Mouse (Mus musculus): ENCODE measurements at regions not wholly inside any gene's neighbourhood (a gene's known extent, or its start where the extent isn't known, plus 50 kb on each side); places are given as distances from the start of the nearest gene placed in this dataset.

GRCm38 (mm10) chr2:92704035-92704434, 104.5 kb downstream of the Chst1 start:
- no peak for DNase-seq (ENCODE audit: low spot score in 2 of 2)

- DNase-seq (ENCODE audit: low spot score in 2 of 2) = no peak
Measured at GRCm38 (mm10) chr2:92709668-92710067, 110.2 kb downstream of the Chst1 start.

- DNase-seq (ENCODE audit: low spot score in 2 of 2) = no peak
Measured at GRCm38 (mm10) chr2:92711122-92711777, 111.7 kb downstream of the Chst1 start.

- no peak for DNase-seq (ENCODE audit: low spot score in 2 of 2)
Measured at GRCm38 (mm10) chr2:92712266-92713144, 113.0 kb downstream of the Chst1 start.

- no peak for DNase-seq (ENCODE audit: low spot score in 2 of 2)
Measured at GRCm38 (mm10) chr2:92717706-92718105, 118.2 kb downstream of the Chst1 start.

- DNase-seq (ENCODE audit: low spot score in 2 of 2) = no peak
Measured at GRCm38 (mm10) chr2:92721951-92722350, 122.4 kb downstream of the Chst1 start.

- no peak for DNase-seq (ENCODE audit: low spot score in 2 of 2)
Measured at GRCm38 (mm10) chr2:92723618-92724263, 124.2 kb downstream of the Chst1 start.

- no peak for DNase-seq (ENCODE audit: low spot score in 2 of 2)
Measured at GRCm38 (mm10) chr2:92726640-92727039, 127.1 kb downstream of the Chst1 start.

GRCm38 (mm10) chr2:92727241-92727640, 127.7 kb downstream of the Chst1 start:
- no peak for DNase-seq (ENCODE audit: low spot score in 2 of 2)

- no peak for DNase-seq (ENCODE audit: low spot score in 2 of 2)
Measured at GRCm38 (mm10) chr2:92728388-92728787, 128.9 kb downstream of the Chst1 start.

GRCm38 (mm10) chr2:92730371-92730770, 130.9 kb downstream of the Chst1 start:
- DNase-seq (ENCODE audit: low spot score in 2 of 2) = no peak

- no peak for DNase-seq (ENCODE audit: low spot score in 2 of 2)
Measured at GRCm38 (mm10) chr2:92733403-92733802, 133.9 kb downstream of the Chst1 start.

GRCm38 (mm10) chr2:92735784-92736183, 136.3 kb downstream of the Chst1 start:
- DNase-seq (ENCODE audit: low spot score in 2 of 2) = no peak

GRCm38 (mm10) chr2:92737301-92737700, 137.8 kb downstream of the Chst1 start:
- DNase-seq (ENCODE audit: low spot score in 2 of 2) = no peak

- no peak for DNase-seq (ENCODE audit: low spot score in 2 of 2)
Measured at GRCm38 (mm10) chr2:92739576-92739975, 140.1 kb downstream of the Chst1 start.

- DNase-seq (ENCODE audit: low spot score in 2 of 2) = no peak
Measured at GRCm38 (mm10) chr2:92740776-92741295, 141.3 kb downstream of the Chst1 start.

- no peak for DNase-seq (ENCODE audit: low spot score in 2 of 2)
Measured at GRCm38 (mm10) chr2:92742025-92742424, 142.5 kb downstream of the Chst1 start.

GRCm38 (mm10) chr2:92742671-92743070, 143.2 kb downstream of the Chst1 start:
- no peak for DNase-seq (ENCODE audit: low spot score in 2 of 2)

- DNase-seq (ENCODE audit: low spot score in 2 of 2) = no peak
Measured at GRCm38 (mm10) chr2:92743152-92743551, 143.6 kb downstream of the Chst1 start.

- no peak for DNase-seq (ENCODE audit: low spot score in 2 of 2)
Measured at GRCm38 (mm10) chr2:92743911-92744310, 144.4 kb downstream of the Chst1 start.

- DNase-seq (ENCODE audit: low spot score in 2 of 2) = no peak
Measured at GRCm38 (mm10) chr2:92747406-92747805, 147.9 kb downstream of the Chst1 start.

GRCm38 (mm10) chr2:92750116-92750515, 150.6 kb downstream of the Chst1 start:
- DNase-seq (ENCODE audit: low spot score in 2 of 2) = no peak
